Mouse (Mus musculus): ENCODE results near the gene Batf3. TPM values are rescaled to one million over a fixed set of nuclear protein-coding genes. Genes with fewer than 3 reads are reported as not detected.

Batf3 gene
- polyA plus RNA-seq, 1 experiment from 2014 or later = 16.7 TPM

- Histone ChIP-seq H3K27me3 (no peaks in the 10 kb centered on the region), H3K4me3 (no peak overlapping the region), H3K4me2 (replicated peaks) (no peak overlapping the region), H3K9me3 (no peaks in the 10 kb centered on the region), H3K36me3 (peaks cover 7% of the 10 kb centered on the region; the same call in 1 of the 2 replicates), H3K27ac (no peak overlapping the region), H3K4me1 (no peaks in the 10 kb centered on the region), H3K9ac (no peak overlapping the region; the same call in 1 of the 2 replicates)
- no peak; the same call in 1 of the 2 replicates for ATAC-seq (ENCODE audit: low FRiP score, low read depth)
- WGBS = 54% methylated on average over 8 of the region's 8 CpGs
Observed at GRCm38 (mm10) chr1:191111146-191111545, 13.5 kb downstream of the Batf3 start.

GRCm38 (mm10) chr1:191114868-191115267, 17.2 kb downstream of the Batf3 start:
- no peaks in the 10 kb centered on the region for H3K36me3 ChIP-seq
- no peak for ATAC-seq (ENCODE audit: low FRiP score, low read depth)

GRCm38 (mm10) chr1:191115514-191116238, 18.0 kb downstream of the Batf3 start:
- ATAC-seq (ENCODE audit: low FRiP score, low read depth) = no peak
- H3K9me3 ChIP-seq = no peaks in the 10 kb centered on the region
- H3K4me1 ChIP-seq = no peaks in the 10 kb centered on the region
- H3K4me3 ChIP-seq = no peak overlapping the region
- no peaks in the 10 kb centered on the region for H3K27me3 ChIP-seq
- no peak overlapping the region for H3K9ac ChIP-seq
- 82% methylated on average over 11 of the region's 11 CpGs for WGBS
- no peaks in the 10 kb centered on the region for H3K36me3 ChIP-seq
- H3K27ac ChIP-seq = no peak overlapping the region
- H3K4me2 ChIP-seq (replicated peaks) = no peak overlapping the region

More at GRCm38 (mm10) chr1:191114868-191115267, 17.2 kb downstream of the Batf3 start:
- H3K4me2 ChIP-seq (replicated peaks) = no peak overlapping the region
- no peaks in the 10 kb centered on the region for H3K27me3 ChIP-seq
- no peak overlapping the region for H3K9ac ChIP-seq
- H3K4me1 ChIP-seq = no peaks in the 10 kb centered on the region
- WGBS = 71% methylated on average over 7 of the region's 7 CpGs
- no peak overlapping the region for H3K27ac ChIP-seq
- H3K4me3 ChIP-seq = no peak overlapping the region
- no peaks in the 10 kb centered on the region for H3K9me3 ChIP-seq

- WGBS = 78% methylated on average over 3 of the region's 3 CpGs
- no peak for ATAC-seq (ENCODE audit: low FRiP score, low read depth)
- Histone ChIP-seq H3K4me1 (0 out of 2 replicates have a peak, but pooled peaks cover 8% of the 10 kb centered on the region), H3K9ac (no peak overlapping the region), H3K9me3 (no peaks in the 10 kb centered on the region), H3K27me3 (peaks cover 14% of the 10 kb centered on the region; the same call in 1 of the 2 replicates), H3K27ac (no peak overlapping the region), H3K36me3 (no peaks in the 10 kb centered on the region), H3K4me3 (no peak overlapping the region), H3K4me2 (replicated peaks) (no peak overlapping the region)
Observed at GRCm38 (mm10) chr1:191122744-191123143, 25.1 kb downstream of the Batf3 start.

- WGBS = 86% methylated on average over 2 of the region's 2 CpGs
Observed at GRCm38 (mm10) chr1:191123696-191124095, 26.0 kb downstream of the Batf3 start.

GRCm38 (mm10) chr1:191124288-191124687, 26.6 kb downstream of the Batf3 start:
- Histone ChIP-seq H3K4me3 (no peak overlapping the region), H3K9me3 (peaks cover 4% of the 10 kb centered on the region; the same call in 1 of the 2 replicates), H3K9ac (no peak overlapping the region), H3K4me2 (replicated peaks) (no peak overlapping the region), H3K36me3 (no peaks in the 10 kb centered on the region), H3K27me3 (peaks cover 14% of the 10 kb centered on the region; the same call in 1 of the 2 replicates), H3K4me1 (0 out of 2 replicates have a peak, but pooled peaks cover 8% of the 10 kb centered on the region), H3K27ac (no peak overlapping the region)
- WGBS = 71% methylated on average over 4 of the region's 4 CpGs
- ATAC-seq (ENCODE audit: low FRiP score, low read depth) = no peak

More at GRCm38 (mm10) chr1:191123696-191124095, 26.0 kb downstream of the Batf3 start:
- no peak overlapping the region for H3K9ac ChIP-seq
- no peak for ATAC-seq (ENCODE audit: low FRiP score, low read depth)
- no peak overlapping the region for H3K4me2 ChIP-seq (replicated peaks)
- H3K9me3 ChIP-seq = no peaks in the 10 kb centered on the region
- H3K27me3 ChIP-seq = peaks cover 14% of the 10 kb centered on the region; the same call in 1 of the 2 replicates
- 0 out of 2 replicates have a peak, but pooled peaks cover 8% of the 10 kb centered on the region for H3K4me1 ChIP-seq
- H3K4me3 ChIP-seq = no peak overlapping the region
- H3K27ac ChIP-seq = no peak overlapping the region
- no peaks in the 10 kb centered on the region for H3K36me3 ChIP-seq

- Histone ChIP-seq H3K27ac (no peak overlapping the region), H3K9ac (peak overlapping the region; percentile 55; the same call in 1 of the 2 replicates), H3K9me3 (peaks cover 12% of the 10 kb centered on the region; the same call in 1 of the 2 replicates), H3K36me3 (no peaks in the 10 kb centered on the region), H3K27me3 (peaks cover 14% of the 10 kb centered on the region; the same call in 1 of the 2 replicates), H3K4me2 (replicated peaks) (peak overlapping the region; percentile 68), H3K4me1 (0 out of 2 replicates have a peak, but pooled peaks cover 8% of the 10 kb centered on the region), H3K4me3 (peak overlapping the region; percentile 39)
- 13% methylated on average over 38 of the region's 38 CpGs for WGBS
- ATAC-seq (ENCODE audit: low FRiP score, low read depth) = peak; percentile 81
Observed at GRCm38 (mm10) chr1:191125811-191126638, 28.4 kb downstream of the Batf3 start.

GRCm38 (mm10) chr1:191131692-191132091, 34.0 kb downstream of the Batf3 start:
- no peaks in the 10 kb centered on the region for H3K27me3 ChIP-seq
- no peaks in the 10 kb centered on the region for H3K4me1 ChIP-seq
- no peak for ATAC-seq (ENCODE audit: low FRiP score, low read depth)
- no peak overlapping the region for H3K4me2 ChIP-seq (replicated peaks)
- no peak overlapping the region for H3K27ac ChIP-seq
- H3K9me3 ChIP-seq = peaks cover 12% of the 10 kb centered on the region; the same call in 1 of the 2 replicates
- no peak overlapping the region for H3K9ac ChIP-seq
- H3K4me3 ChIP-seq = no peak overlapping the region
- no peaks in the 10 kb centered on the region for H3K36me3 ChIP-seq
- WGBS = 80% methylated on average over 2 of the region's 2 CpGs

- 72% methylated on average over 5 of the region's 5 CpGs for WGBS
- H3K4me1 ChIP-seq = no peaks in the 10 kb centered on the region
- H3K36me3 ChIP-seq = no peaks in the 10 kb centered on the region
- no peak for ATAC-seq (ENCODE audit: low FRiP score, low read depth)
- H3K4me3 ChIP-seq = no peak overlapping the region
- H3K27me3 ChIP-seq = no peaks in the 10 kb centered on the region
- peaks cover 12% of the 10 kb centered on the region; the same call in 1 of the 2 replicates for H3K9me3 ChIP-seq
- no peak overlapping the region for H3K9ac ChIP-seq
- H3K4me2 ChIP-seq (replicated peaks) = no peak overlapping the region
- H3K27ac ChIP-seq = no peak overlapping the region
Observed at GRCm38 (mm10) chr1:191132240-191132639, 34.6 kb downstream of the Batf3 start.

GRCm38 (mm10) chr1:191132934-191133333, 35.3 kb downstream of the Batf3 start:
- H3K4me2 ChIP-seq (replicated peaks) = no peak overlapping the region
- no peak overlapping the region for H3K4me3 ChIP-seq
- H3K9ac ChIP-seq = no peak overlapping the region
- 73% methylated on average over 5 of the region's 5 CpGs for WGBS
- ATAC-seq (ENCODE audit: low FRiP score, low read depth) = no peak
- H3K4me1 ChIP-seq = no peaks in the 10 kb centered on the region
- H3K27me3 ChIP-seq = no peaks in the 10 kb centered on the region
- peaks cover 12% of the 10 kb centered on the region; the same call in 1 of the 2 replicates for H3K9me3 ChIP-seq
- no peaks in the 10 kb centered on the region for H3K36me3 ChIP-seq
- no peak overlapping the region for H3K27ac ChIP-seq

GRCm38 (mm10) chr1:191135406-191135805, 37.8 kb downstream of the Batf3 start:
- WGBS = 49% methylated on average over 4 of the region's 4 CpGs
- no peak overlapping the region for H3K4me3 ChIP-seq
- ATAC-seq (ENCODE audit: low FRiP score, low read depth) = no peak

GRCm38 (mm10) chr1:191138436-191138835, 40.8 kb downstream of the Batf3 start:
- Histone ChIP-seq H3K36me3 (no peaks in the 10 kb centered on the region), H3K4me3 (no peak overlapping the region), H3K27ac (no peak overlapping the region), H3K4me2 (replicated peaks) (no peak overlapping the region), H3K4me1 (no peaks in the 10 kb centered on the region), H3K9ac (no peak overlapping the region), H3K27me3 (no peaks in the 10 kb centered on the region), H3K9me3 (no peaks in the 10 kb centered on the region)
- 88% methylated on average over 4 of the region's 4 CpGs for WGBS
- no peak for ATAC-seq (ENCODE audit: low FRiP score, low read depth)

More at GRCm38 (mm10) chr1:191135406-191135805, 37.8 kb downstream of the Batf3 start:
- Histone ChIP-seq H3K36me3 (no peaks in the 10 kb centered on the region), H3K9ac (no peak overlapping the region), H3K4me1 (no peaks in the 10 kb centered on the region), H3K4me2 (replicated peaks) (no peak overlapping the region), H3K9me3 (no peaks in the 10 kb centered on the region), H3K27me3 (no peaks in the 10 kb centered on the region), H3K27ac (no peak overlapping the region)

All from limb, embryonic 13.5 days (tissue).